ENCODE assay signal across 8 mouse cellular contexts in the genomic region with DNA sequence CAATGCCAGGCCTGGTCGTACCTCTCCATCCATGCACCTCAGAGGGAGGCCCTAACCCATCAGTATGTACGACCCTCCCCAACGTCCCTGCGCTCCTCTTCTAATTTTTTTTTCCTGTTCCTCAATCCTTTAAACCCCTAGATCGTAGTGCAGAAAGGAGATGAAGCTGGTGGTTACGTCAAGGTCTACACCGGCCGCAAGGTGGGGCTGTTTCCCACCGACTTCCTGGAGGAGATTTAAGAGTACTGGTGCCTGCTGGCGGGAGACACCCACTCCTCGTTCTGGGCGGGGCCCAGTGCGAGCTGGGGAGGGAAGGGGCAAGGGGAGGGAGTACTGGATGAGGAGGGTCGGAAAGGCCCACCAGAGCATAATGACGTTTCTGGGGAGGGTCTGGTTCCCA. TPM values are rescaled to one million over a fixed set of nuclear protein-coding genes. Genes with fewer than 3 reads are reported as not detected.
DNase-seq lines count a peak whose midpoint lies in the region; ATAC-seq and TF ChIP-seq lines count a peak whose summit lies in the region.

No protein-coding gene starts in this region.

- H3K4me3 ChIP-seq in heart, adult 2 months, result no peak overlapping the region
- peak overlapping the region; percentile 36; the same call in 1 of the 2 replicates for H3K4me3 ChIP-seq in limb, embryonic 15.5 days
- H3K4me3 ChIP-seq in midbrain, embryonic 16.5 days (ENCODE audit: low read depth, low read length), result no peak overlapping the region

- no peak for ATAC-seq in limb, embryonic 15.5 days (ENCODE audit: insufficient number of reproducible peaks, low FRiP score, low TSS enrichment, low read depth)
- ATAC-seq in midbrain, embryonic 16.5 days, result no peak

- peaks cover 2% of the 10 kb centered on the region; the same call in 1 of the 2 replicates for H3K27me3 ChIP-seq in heart, adult 2 months (ENCODE audit: control insufficient read depth, insufficient read depth, low read length)
- H3K27me3 ChIP-seq in limb, embryonic 15.5 days, result peaks cover 53% of the 10 kb centered on the region
- no peaks in the 10 kb centered on the region for H3K27me3 ChIP-seq in midbrain, embryonic 16.5 days (ENCODE audit: control insufficient read depth, insufficient read depth, low read depth, low read length)
- no peaks in the 10 kb centered on the region for H3K27me3 ChIP-seq in splenic B cell, adult 2 months (ENCODE audit: control insufficient read depth, insufficient read depth, low read length, poor library complexity, severe bottlenecking)

- H3K9me3 ChIP-seq in limb, embryonic 15.5 days, result no peaks in the 10 kb centered on the region
- H3K9me3 ChIP-seq in midbrain, embryonic 16.5 days (replicated peaks; ENCODE audit: control insufficient read depth, low read length, poor library complexity, severe bottlenecking), result no peaks in the 10 kb centered on the region

- no peak overlapping the region for H3K27ac ChIP-seq in heart, adult 2 months
- no peak overlapping the region for H3K27ac ChIP-seq in limb, embryonic 15.5 days
- H3K27ac ChIP-seq in midbrain, embryonic 16.5 days (ENCODE audit: low read length), result peak overlapping the region; percentile 99; the same call in 1 of the 2 replicates

- H3K4me2 ChIP-seq in limb, embryonic 15.5 days, result peak overlapping the region; percentile 75
- peak overlapping the region; percentile 72; the same call in 1 of the 2 replicates for H3K4me2 ChIP-seq in midbrain, embryonic 16.5 days (ENCODE audit: low read length)

- H3K9ac ChIP-seq in heart, adult 2 months (ENCODE audit: low read depth, low read length), result no peak overlapping the region
- H3K9ac ChIP-seq in limb, embryonic 15.5 days, result no peak overlapping the region
- peak overlapping the region; percentile 32; the same call in 1 of the 2 replicates for H3K9ac ChIP-seq in midbrain, embryonic 16.5 days (ENCODE audit: low read depth, low read length)

- H3K4me1 ChIP-seq in heart, adult 2 months (ENCODE audit: control insufficient read depth, insufficient read depth, low read length), result peaks cover 1% of the 10 kb centered on the region; the same call in 1 of the 2 replicates
- peaks cover 52% of the 10 kb centered on the region for H3K4me1 ChIP-seq in limb, embryonic 15.5 days
- H3K4me1 ChIP-seq in midbrain, embryonic 16.5 days (ENCODE audit: control insufficient read depth, insufficient read depth, low read length), result peaks cover 36% of the 10 kb centered on the region

- no peak for TF ChIP-seq EP300 in heart, adult 2 months (IDR thresholded peaks at IDR 0.05; ENCODE audit: insufficient read depth, low read depth, low read length)

- intact Hi-C loops in heart, adult 2 months (cut with DNase I), result no loop called here

- no peak for TF ChIP-seq POLR2A in heart, adult 2 months (IDR thresholded peaks at IDR 0.05; ENCODE audit: insufficient read depth, low read depth, low read length)

- peak; percentile 69 for TF ChIP-seq CTCF in heart, adult 2 months (IDR thresholded peaks at IDR 0.05)

- WGBS in heart, adult 2 months, result 25% methylated on average over 15 of the region's 15 CpGs
- WGBS in limb, embryonic 15.5 days, result 5% methylated on average over 15 of the region's 15 CpGs
- WGBS in midbrain, embryonic 16.5 days, result 3% methylated on average over 15 of the region's 15 CpGs

- peak; percentile 79 for DNase-seq in urinary bladder, postnatal 14 days (ENCODE audit: low spot score)
- no peak for DNase-seq in urinary bladder, adult 2 months (ENCODE audit: low spot score)
- DNase-seq in embryo, embryonic 10.5 days (ENCODE audit: low spot score), result peak; percentile 88
- peak; percentile 65 to 71 for DNase-seq in heart, adult 2 months
- peak; percentile 77 for DNase-seq in kidney, adult 9 months
- peak; percentile 84 for DNase-seq in splenic B cell, adult 2 months (ENCODE audit: low read depth, low spot score)

- H3K79me2 ChIP-seq in heart, adult 2 months (replicated peaks; ENCODE audit: control insufficient read depth, insufficient read depth, low read length), result no peaks in the 10 kb centered on the region

- H3K36me3 ChIP-seq in heart, adult 2 months (ENCODE audit: control insufficient read depth, insufficient read depth, low read length), result no peaks in the 10 kb centered on the region
- H3K36me3 ChIP-seq in limb, embryonic 15.5 days, result peaks cover 17% of the 10 kb centered on the region
- no peaks in the 10 kb centered on the region for H3K36me3 ChIP-seq in midbrain, embryonic 16.5 days (ENCODE audit: control insufficient read depth, insufficient read depth, low read length)
- H3K36me3 ChIP-seq in splenic B cell, adult 2 months (ENCODE audit: control insufficient read depth, insufficient read depth, low read length, poor library complexity, severe bottlenecking), result no peaks in the 10 kb centered on the region

RNA-seq across cellular contexts. Expression of a gene that starts 6.5 kb away (rescaled TPM):
- 21.2 and 32.1 TPM in 2 replicates for polyA plus RNA-seq in urinary bladder, adult 2 months (2012; rRNA removed)
- 10 to 100 TPM; 20.1 to 27.9 TPM for total RNA-seq in heart, adult 2 months (2021)
- 45.1 and 64.4 TPM in 2 replicates for polyA plus RNA-seq in heart, adult 2 months (2012; rRNA removed)
- polyA plus RNA-seq in limb, embryonic 15.5 days (2015; fragmentation: Nextera tagmentation; extraction: Ambion mirVana), result 328 and 370 TPM in 2 replicates
- polyA plus RNA-seq in midbrain, embryonic 16.5 days (2015; fragmentation: Nextera tagmentation; extraction: Ambion mirVana), result 17.6 and 19.7 TPM in 2 replicates

RNA-seq across cellular contexts. Expression of a gene that starts 6.8 kb away (rescaled TPM):
- polyA plus RNA-seq in urinary bladder, adult 2 months (2012; rRNA removed), result 2.3 and 4.3 TPM in 2 replicates
- total RNA-seq in heart, adult 2 months (2021), result 1 to 10 TPM in 1 of 2 experiments, under 1 TPM in 1; 0.21 to 1.2 TPM
- polyA plus RNA-seq in heart, adult 2 months (2012; rRNA removed), result 0.86 and 1.7 TPM in 2 replicates
- 17.2 and 38.7 TPM in 2 replicates for polyA plus RNA-seq in limb, embryonic 15.5 days (2015; fragmentation: Nextera tagmentation; extraction: Ambion mirVana)
- 1.3 and 2.1 TPM in 2 replicates for polyA plus RNA-seq in midbrain, embryonic 16.5 days (2015; fragmentation: Nextera tagmentation; extraction: Ambion mirVana)

RNA-seq across cellular contexts. Expression of a gene that starts 14.0 kb away (rescaled TPM):
- 58.7 and 63.9 TPM in 2 replicates for polyA plus RNA-seq in urinary bladder, adult 2 months (2012; rRNA removed)
- 10 to 100 TPM; 42.6 to 43.4 TPM for total RNA-seq in heart, adult 2 months (2021)
- polyA plus RNA-seq in heart, adult 2 months (2012; rRNA removed), result 60.9 and 67.0 TPM in 2 replicates
- 112 and 122 TPM in 2 replicates for polyA plus RNA-seq in limb, embryonic 15.5 days (2015; fragmentation: Nextera tagmentation; extraction: Ambion mirVana)
- 45.0 and 45.6 TPM in 2 replicates for polyA plus RNA-seq in midbrain, embryonic 16.5 days (2015; fragmentation: Nextera tagmentation; extraction: Ambion mirVana)

RNA-seq across cellular contexts. Expression of a gene that starts 26.1 kb away (rescaled TPM):
- polyA plus RNA-seq in urinary bladder, adult 2 months (2012; rRNA removed), result 0.04 and 0.07 TPM in 2 replicates
- under 1 TPM; 0.34 to 0.68 TPM for total RNA-seq in heart, adult 2 months (2021)
- 0.39 and 0.41 TPM in 2 replicates for polyA plus RNA-seq in heart, adult 2 months (2012; rRNA removed)
- polyA plus RNA-seq in limb, embryonic 15.5 days (2015; fragmentation: Nextera tagmentation; extraction: Ambion mirVana), result 21.7 and 25.1 TPM in 2 replicates
- polyA plus RNA-seq in midbrain, embryonic 16.5 days (2015; fragmentation: Nextera tagmentation; extraction: Ambion mirVana), result 62.1 and 66.7 TPM in 2 replicates
